Mouse (Mus musculus) testis, postnatal 10 days (tissue): ENCODE results near the gene Ddx1.
A peak's percentile ranks its signal among the peaks of the same experiment; 100 is the strongest.

Experiments
- DNase-seq: peaks from one replicate; pipeline ENCODE4 v3.0.0; 2021; ENCODE audit warnings: low spot score

The Ddx1 gene

GRCm38 (mm10) chr12:13248691-13249572 is at the start of gene Ddx1:
Gene Ddx1 (minus strand): TSS chr12:13249213.
- DNase-seq, result peak; percentile 87

GRCm38 (mm10) chr12:13293421-13293881 is 44.4 kb upstream of the Ddx1 start:
- no peak for DNase-seq

- no peak for DNase-seq
Measured at GRCm38 (mm10) chr12:13291453-13291852, 42.4 kb upstream of the Ddx1 start.

- DNase-seq, result no peak
Measured at GRCm38 (mm10) chr12:13269570-13270390, 20.8 kb upstream of the Ddx1 start.

- peak; percentile 93 for DNase-seq
Measured at GRCm38 (mm10) chr12:13268826-13269449, 19.9 kb upstream of the Ddx1 start, which contains the start of gene Nbas. Gene Nbas (plus strand): TSS chr12:13269133.

- DNase-seq, result no peak
Measured at GRCm38 (mm10) chr12:13268412-13268811, 19.4 kb upstream of the Ddx1 start.

GRCm38 (mm10) chr12:13255701-13256100 is 6.7 kb upstream of the Ddx1 start:
- DNase-seq, result no peak

GRCm38 (mm10) chr12:13255068-13255467 is 6.1 kb upstream of the Ddx1 start:
- peak; percentile 50 for DNase-seq

GRCm38 (mm10) chr12:13249573-13249919 is 533 bp upstream of the Ddx1 start:
- no peak for DNase-seq

- no peak for DNase-seq
Measured at GRCm38 (mm10) chr12:13242453-13242852, 6.6 kb downstream of the Ddx1 start.

- no peak for DNase-seq
Measured at GRCm38 (mm10) chr12:13218101-13218514, 30.9 kb downstream of the Ddx1 start.

- no peak for DNase-seq
Measured at GRCm38 (mm10) chr12:13217568-13217967, 31.4 kb downstream of the Ddx1 start.

GRCm38 (mm10) chr12:13216501-13217103 is 32.4 kb downstream of the Ddx1 start:
- DNase-seq, result no peak

GRCm38 (mm10) chr12:13214345-13215278 is 34.4 kb downstream of the Ddx1 start:
- peak; percentile 84 for DNase-seq

GRCm38 (mm10) chr12:13211746-13212482 is 37.1 kb downstream of the Ddx1 start:
- DNase-seq, result peak; percentile 63

- DNase-seq, result no peak
Measured at GRCm38 (mm10) chr12:13209692-13210377, 39.2 kb downstream of the Ddx1 start.

- DNase-seq, result no peak
Measured at GRCm38 (mm10) chr12:13208983-13209451, 40.0 kb downstream of the Ddx1 start.

- no peak for DNase-seq
Measured at GRCm38 (mm10) chr12:13208517-13208916, 40.5 kb downstream of the Ddx1 start.

- DNase-seq, result no peak
Measured at GRCm38 (mm10) chr12:13207099-13207498, 41.9 kb downstream of the Ddx1 start.
